Mouse (Mus musculus) layer of hippocampus, adult 11-12 months (tissue): ENCODE data around the gene Sdhc.
"Not testable (repeated sequence)": the region's sequence is repeated elsewhere in the genome, so short reads cannot be mapped to it uniquely, and the experiment has no call there.

Source experiments
- DNase-seq: peaks from one replicate; pipeline ENCODE4 v3.0.0; 2022; ENCODE audit warnings: low spot score

Sdhc gene

DNA sequence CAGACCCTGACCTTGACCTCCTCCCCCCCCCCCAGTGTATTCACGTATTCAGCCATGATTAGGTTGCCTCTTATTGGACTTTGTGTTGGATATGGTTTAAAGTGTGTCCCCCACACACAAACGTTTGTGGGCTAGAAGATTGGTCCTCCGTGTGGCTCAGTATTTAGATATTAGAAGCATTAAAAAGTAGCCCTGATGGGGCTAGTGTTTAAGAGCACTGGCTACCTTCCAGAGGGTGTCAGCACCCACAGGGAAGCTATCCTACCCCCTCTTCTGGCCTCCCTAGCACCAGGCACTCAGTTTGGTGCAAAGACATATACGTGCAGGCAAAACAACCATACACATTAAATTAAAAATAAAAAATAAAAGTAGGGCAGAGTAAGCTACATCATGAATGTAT lies 37.4 kb downstream of the Sdhc start:
- no peak for DNase-seq

DNA sequence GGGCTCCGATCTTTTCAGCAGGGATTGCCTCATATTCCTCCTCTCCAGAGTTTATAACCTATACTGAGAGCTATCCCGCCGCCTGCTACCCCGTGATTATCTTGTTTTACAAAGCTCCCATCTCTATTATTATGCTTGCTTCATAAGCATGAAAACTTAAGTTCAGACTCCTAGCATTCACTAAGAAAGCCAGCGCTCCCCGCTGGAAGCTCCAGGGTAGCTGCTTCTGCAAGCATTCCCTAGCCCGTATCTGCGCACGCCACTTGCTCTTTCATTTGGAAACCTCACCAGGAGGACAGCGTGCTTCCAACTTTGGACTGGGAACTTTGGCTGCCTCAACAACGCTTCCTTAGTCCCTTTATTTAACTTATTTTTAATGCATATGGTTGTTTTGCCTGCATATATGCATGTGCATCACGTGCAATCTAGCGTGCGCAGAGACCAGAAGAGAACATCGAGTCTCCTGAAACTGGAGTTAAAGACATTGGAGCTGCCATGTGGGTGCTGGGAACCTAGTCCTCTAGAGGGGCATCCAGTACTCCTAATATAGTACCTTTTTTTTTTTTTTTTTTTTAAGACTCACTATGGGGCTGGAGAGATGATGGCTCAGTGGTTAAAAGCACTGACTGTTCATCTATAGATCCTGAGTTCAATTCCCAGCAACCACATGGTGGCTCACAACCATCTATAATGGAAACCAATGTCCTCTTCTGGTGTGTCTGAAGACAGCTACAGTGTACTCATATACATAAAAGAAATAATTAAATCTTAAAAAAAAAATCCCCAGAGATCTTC lies 38.4 kb downstream of the Sdhc start:
- peak; percentile 40 for DNase-seq

DNA sequence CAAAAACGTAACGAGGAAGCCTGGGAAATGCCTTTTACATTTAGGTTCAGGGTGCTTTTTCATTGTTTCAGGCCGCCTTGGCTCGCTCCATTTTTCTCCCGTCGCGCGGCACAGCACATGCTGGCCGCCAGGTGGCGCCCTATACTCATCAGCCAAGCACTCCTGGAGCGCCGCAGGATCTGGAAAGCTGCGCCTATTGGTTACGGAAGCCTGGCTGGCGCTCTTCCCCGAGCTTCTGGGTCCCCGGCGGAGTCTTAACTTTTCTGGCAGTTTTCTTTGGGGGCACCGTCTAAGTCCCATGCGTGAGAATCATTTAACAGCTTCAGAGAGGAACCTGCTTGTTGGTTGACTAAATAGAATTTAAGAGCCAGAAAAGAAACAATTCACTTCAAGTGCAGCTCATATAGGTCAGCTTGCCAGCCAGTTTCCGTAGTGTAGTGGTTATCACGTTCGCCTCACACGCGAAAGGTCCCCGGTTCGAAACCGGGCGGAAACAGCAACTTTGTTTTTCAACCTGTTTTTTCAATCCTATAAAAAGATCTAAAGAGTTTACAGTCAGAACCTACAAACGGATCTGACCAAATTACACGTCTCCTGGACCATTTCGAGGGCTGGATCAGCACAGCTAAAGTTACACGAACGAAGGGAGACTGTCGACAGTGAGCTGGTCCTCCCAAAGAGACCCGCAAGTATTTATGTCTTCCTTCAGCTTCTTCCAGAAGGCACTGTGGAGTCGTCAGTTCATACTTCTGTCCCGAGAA lies 39.2 kb downstream of the Sdhc start:
- peak; percentile 98 for DNase-seq

DNA sequence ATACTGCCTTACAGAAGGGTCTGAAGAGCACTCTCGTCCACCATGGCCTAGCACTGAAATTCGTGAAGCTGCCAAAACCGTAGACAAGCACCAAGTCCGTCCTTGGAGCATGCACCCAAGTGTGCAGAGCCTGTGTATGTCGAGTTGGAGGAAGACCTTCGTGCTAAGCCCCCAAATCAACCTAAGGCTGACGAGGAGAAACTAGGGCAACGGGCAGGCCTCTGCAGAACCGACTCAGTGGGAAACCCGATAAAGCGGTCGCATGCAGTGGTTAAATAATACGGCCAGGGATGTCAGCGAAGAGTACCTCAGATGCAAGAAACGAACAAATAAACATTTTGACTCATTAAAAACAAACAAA lies 39.8 kb downstream of the Sdhc start:
- DNase-seq, result no peak

DNA sequence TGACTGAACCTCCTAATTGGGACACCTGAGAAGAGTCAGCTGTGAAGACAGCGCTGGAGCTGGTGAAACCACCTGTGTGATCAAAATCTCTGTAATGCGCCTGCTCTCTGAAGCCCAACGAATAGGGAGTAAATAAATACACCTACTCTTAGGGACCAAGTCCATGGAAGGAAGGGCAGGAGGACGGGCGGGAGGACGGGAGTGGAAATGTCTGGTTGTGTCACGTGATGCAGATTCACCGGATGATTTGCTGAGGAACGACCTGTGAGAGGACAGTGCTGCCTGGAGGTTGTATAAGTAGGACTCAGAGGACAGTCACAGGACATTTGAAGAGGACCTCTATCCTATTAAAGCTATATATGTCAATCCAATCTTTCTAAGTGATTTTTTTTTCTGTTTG lies 40.8 kb downstream of the Sdhc start:
- no peak for DNase-seq

DNA sequence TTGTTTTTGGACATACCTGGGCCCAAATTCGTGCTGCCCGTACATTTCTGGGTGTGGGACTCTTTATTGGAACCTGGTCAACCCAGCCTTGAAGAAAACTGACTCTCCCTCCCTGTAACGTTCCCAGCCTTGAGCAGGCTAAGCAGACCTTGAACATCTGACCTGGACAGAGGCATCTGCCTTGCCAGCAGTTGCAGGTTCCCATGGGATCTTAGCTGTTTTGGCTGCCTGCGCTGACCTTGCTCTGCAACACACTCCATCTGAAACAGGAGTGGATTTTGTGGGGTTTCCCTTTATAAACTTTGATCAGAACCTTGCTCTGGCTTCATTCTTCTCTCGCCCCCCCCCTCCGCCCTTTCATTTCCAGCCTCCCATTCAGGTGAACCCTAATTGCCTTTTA lies 45.2 kb downstream of the Sdhc start:
- no peak for DNase-seq

DNA sequence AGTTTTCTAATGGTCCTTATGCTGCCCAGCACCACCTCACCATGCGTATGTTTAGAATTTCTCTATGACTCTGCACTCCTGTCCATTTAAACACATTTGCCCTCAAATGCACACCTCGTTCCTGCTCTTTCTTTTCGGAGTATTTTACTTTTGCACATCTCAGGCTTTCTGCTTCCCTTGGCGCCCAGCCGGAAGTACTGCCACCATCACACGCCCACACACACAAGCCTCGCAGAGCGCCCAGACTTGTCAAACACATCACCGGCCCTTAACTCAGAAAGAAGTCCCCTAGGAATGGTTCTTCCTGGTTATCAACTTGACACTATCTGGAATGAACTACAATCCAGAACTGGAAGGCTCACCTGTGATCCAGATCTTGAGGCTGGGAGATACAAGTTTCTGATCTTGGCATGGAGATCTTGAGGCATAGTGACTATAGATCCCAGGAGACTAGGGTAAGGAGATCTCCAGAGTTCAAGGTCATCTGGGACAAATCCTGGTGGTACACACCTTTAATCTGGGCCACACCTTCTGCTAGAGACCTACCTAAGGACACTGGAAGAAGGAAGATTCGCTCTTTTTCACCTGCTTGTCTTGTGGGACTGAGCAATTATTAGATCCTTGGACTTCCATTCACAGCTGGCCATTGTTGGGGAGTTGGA lies 47.1 kb downstream of the Sdhc start:
- DNase-seq, result peak; percentile 47

DNA sequence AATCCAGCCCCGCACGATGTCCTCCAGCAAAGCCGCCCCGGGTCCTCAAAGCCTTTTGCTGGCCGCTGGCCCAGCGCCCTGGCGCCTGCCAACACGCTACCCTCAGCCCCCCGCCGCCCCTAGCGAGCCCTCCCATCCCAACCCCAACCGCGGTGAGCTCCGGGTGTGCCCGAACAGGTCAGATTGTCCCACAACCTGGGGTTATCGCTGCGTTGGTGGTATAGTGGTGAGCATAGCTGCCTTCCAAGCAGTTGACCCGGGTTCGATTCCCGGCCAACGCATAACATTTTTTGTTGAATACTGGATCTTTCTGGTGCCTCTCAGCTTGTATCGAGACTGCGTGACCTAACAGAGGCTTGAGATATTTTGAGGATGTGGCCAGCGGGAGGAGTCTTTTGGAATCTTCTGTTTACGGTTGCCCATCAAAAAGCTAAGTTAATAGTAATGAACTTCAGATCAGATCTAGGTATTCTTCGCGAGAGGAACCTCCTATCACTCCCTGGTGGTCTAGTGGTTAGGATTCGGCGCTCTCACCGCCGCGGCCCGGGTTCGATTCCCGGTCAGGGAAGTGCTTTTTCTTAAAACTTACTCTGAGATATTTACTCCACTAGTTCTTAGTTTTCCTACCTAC lies 47.7 kb downstream of the Sdhc start:
- DNase-seq, result peak; percentile 91

DNA sequence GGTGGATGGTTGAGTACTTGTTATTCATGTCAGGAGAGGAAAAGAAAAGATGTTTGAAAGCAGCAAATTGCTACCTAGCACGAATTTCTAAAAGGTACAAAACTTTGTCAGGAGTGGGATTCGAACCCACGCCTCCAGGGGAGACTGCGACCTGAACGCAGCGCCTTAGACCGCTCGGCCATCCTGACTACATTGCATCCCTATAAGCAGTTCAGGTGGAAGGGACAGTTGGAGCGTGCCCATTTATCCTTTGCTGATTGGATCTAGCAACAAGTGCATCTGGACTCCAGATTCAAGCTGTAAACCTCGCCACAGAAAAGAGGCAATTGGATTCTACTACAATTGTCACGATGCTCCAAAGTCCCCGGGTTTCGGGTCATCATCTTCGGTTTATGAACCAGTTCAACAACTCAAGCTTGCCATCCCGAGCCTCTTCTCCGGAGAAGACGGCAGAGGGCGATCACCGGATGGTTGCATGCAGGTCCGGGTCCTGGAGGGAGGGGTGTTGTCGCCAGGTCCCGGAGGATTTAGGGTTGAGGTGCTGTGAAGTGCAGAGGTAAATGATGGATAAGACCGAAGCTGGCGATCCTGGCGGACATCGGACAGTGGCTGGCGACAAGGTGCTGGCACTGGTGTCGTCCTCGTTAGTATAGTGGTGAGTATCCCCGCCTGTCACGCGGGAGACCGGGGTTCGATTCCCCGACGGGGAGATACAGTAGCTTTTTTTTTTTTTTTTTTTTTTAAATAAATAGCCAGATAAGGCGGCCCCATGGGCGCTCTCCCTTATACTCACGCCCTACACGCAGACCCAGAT lies 48.5 kb downstream of the Sdhc start:
- DNase-seq, result peak; percentile 91

DNA sequence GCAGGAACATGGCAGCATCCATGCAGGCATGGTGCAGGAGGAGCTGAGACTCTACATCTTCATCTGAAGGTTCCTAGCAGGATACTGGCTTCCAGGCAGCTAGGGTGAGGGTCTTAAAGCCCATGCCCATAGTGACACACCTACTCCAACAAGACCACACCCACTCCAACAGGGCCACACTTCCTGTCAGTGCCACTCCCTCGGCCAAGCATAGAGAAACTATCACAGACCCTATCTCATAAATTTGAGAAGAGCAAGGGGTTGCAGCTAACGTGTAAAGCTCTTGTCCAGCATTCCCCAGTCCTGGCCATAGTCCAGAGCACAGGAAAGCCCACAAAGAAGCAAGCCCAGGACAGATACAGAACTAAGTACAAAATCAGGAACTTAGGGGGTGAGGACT lies 49.4 kb downstream of the Sdhc start:
- DNase-seq, result no peak

DNA sequence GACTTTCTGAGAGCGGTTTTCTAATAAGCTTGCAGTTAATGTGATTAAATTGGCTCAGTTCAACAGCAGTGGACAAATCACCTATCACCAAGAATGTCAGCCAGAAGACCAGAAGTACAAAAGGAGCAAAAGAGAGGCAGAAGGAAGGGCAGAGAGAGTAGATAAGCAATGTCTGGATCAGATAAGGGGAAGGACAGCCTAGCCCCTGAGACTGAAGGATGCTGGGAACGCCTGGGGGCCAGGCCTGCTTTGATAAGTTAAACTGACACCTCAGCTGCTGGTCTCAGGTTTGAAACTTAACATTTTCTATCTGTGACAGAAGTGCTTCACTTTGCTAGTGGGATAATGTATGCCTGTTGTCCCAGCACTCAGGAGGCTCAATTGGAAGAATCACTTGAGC lies 52.8 kb downstream of the Sdhc start:
- no peak for DNase-seq

DNA sequence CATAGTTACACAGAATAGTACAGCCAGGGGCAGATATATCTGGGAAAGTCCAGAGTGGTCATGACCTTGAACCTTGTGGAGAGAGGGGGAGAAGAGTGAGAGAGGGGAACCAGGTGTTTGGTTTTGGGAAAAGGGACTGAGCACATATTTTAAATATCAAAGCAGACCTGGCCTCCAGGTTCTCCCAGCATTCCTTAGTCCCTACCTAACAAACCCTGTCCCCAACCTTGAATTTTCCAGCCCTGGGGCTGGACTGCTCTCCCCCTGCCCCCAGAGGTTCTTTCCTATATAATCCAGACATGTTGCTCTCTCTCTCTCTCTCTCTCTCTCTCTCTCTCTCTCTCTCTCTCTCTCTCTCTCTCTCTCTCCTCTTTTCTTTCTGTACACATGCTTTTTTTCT lies 53.3 kb downstream of the Sdhc start:
- no peak for DNase-seq

DNA sequence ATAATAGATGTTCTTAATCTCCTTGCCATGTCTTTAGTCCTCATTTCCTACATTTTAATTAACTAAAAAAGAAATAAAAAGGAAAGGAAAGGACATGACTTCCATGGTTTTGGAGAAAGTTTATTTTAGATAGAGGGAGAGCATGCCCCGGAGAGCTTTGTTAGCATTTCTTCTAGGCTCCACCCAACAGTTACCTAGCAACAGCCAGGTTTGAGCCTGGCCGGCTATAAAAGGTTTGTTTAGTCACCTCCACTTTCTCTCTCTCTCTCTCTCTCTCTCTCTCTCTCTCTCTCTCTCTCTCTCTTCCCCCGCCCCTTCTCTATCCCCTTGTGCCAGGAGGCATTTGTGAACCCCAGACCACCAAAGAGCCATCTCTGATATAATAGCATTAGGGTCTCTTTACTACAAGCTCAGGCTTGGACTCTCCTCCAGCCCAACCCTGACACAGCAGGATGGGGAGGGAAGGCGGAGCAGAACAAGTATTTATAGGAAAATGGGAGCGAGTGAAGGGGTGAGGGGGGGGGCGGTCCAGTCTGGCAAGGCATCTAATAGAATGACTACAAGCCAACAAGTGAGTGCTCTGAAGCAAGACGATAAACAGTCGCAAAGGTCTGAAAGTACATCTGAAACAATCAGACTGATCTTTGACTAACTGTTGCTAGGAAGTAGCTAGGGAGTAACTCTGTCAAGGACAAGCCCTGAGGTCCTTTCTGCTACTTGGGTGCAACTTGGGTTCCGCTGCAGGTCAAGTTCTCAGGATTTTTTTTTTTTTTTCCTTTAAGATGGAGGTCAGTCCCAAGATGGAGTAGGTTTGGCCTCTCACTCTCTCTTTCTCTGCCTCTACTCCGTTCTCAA lies 54.1 kb downstream of the Sdhc start:
- no peak for DNase-seq

DNA sequence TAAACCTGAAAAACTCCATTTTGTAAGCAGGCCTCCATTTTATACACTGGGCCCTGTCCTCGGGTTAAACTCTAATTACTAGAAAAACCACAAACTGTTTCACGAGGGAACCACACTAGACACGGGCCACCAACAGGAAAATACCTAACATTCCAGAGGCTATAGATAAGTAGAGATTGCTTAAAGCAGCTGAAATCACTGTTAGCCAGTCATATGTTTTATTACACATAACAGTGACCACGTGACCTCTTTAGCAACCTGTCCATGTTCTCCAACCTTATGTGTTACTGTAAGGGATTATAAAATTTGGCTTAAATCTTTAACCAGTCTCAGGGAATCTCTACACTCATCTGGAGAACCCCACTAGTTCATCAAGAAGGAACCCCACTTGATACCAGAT lies 56.0 kb downstream of the Sdhc start:
- DNase-seq, result no peak

DNA sequence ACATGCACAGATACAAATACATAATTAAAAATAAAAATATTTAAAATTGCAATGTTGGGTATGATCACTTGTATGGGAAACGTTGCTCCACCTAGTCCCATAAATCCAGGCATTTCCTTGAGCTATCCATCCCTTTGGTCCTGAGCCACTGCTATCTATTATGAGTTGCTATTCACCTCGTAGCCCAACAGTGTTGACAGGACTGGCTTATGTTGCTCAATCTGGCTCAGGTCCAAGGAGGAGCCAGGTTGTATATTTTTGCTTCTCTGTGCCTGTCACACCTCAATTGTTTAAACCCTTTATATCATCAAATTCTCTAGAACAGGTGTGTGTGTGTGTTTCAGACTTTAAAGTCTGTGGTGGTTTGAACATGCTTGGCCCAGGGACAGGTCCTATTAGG lies 59.6 kb downstream of the Sdhc start:
- no peak for DNase-seq

DNA sequence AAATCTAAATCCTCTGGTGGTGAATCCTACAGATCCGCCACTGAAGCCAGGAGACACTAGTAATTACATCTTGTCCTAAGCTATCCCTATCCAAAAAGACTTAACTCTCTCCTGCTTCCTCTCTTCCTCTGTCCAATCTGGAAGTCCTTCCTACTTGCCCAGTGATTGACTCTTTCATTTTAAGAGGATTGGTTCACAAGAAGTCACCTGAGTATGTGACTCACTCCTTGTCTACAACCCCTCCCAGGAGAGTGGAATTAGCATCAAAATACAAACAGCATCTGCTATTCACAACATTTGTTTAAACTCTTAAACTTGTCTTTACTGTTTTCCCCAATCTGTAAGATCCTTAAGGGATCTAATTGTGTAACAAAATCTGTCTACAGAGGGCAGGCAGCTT lies 60.5 kb downstream of the Sdhc start:
- no peak for DNase-seq

DNA sequence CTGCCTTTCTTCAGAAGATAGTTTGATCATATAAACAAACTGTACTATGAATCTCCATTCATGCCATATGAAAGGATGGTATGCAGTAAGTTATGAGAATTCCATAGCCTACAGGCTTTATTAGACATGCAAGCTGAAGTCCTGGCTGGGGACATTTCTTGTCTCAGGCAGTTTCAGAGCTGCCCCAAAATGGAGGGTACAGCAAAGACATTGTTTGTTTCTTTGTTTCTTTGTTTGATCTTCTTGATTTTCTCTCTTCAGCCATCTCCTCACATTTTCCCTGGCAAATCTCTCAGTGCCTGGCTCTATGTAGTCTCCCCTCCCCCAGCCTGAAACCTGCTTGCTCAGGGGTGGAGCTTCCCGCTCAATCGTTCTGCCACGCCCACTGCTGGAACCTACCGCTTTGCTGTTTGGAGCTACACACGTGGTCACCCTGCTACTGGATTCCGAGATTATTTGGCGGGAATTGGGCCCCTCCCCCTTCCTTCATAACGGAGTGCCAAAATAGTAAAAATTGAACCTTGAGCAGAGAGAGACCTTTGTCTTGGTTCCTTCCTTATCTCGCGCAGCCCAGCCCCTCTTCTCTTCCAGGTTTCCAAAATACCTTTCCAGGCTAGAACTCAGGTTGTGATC lies 62.0 kb downstream of the Sdhc start:
- DNase-seq, result not testable (repeated sequence)

DNA sequence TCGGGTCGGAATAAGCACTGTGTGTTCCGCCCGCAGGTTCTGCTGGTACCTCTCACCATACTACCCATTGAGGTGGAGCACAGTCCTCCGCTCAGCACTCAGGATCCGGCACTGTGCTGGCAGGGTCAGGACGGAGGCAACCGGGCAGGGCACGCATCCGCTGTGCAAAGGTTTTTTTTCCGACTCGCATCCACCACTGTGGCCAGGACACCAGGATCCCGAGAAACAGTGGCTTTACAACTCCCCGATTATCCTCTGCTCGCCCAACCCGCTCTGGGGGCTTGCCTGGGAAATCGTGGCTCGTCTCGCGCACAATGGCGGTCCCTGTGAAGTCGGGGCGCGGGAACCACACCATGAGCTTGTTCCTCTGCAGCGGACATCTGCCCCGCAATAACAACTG lies 64.7 kb downstream of the Sdhc start:
- DNase-seq, result no peak

DNA sequence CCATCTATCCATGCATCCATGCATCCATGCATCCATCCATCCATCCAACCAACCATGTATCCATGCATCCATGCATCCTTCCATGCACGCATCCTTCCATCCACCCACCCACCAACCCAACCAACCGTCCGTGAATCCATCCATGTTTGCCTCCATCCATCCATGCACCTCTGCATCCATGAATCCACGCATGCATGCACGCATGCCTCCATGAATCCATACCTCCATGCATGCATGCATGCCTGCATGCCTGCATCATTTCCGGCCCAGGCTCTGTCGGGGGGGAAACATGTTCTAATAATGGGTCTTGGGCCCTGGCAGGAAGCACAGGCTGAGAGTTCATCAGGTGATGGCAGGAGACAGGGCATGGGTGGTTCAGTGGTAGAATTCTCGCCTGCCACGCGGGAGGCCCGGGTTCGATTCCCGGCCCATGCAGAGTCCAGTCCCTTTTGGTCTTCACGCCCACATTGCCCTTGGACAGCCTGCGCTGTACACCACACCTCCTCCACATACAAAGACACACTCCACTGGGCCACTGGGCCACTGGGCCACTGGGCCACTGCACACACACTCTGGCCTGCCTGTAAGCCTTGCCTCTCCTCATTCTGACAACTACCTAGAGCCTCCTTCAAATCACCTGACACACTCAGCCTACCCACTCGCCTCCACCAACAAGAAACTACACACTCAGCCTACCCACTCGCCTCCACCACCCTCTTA lies 68.7 kb downstream of the Sdhc start:
- not testable (repeated sequence) for DNase-seq

DNA sequence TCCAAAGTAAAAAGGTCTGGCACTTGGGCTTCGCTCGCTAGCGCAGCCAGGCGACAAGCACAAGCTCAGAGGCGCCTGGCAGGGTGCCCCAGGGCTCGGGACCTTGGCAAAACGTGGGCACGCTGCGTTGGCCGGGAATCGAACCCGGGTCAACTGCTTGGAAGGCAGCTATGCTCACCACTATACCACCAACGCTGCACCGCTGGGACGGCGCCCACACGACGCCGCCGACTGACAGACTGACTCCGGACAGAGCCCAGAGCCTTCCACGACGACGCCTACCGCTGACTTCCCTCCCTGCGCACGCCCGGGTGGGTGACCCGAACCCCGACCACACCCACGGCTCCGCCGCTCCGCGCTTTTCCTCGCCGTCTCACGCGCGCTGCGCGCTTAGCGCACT lies 70.6 kb downstream of the Sdhc start:
- not testable (repeated sequence) for DNase-seq
